Mouse (Mus musculus) frontal cortex, postnatal 10 days (tissue): ENCODE measurements at regions not wholly inside any gene's neighbourhood (a gene's known extent, or its start where the extent isn't known, plus 50 kb on each side); places are given as distances from the start of the nearest gene placed in this dataset.

Source experiments
- DNase-seq, 2 experiments: peaks; one replicate each; pipeline ENCODE4 v3.0.0; 2022; ENCODE audit warnings: low spot score in 2 of 2, mixed read lengths in 1 of 2

- peak in 1 of 2 experiments; percentile 32 for DNase-seq
These were observed 135.6 kb downstream of the Rbm19 start for GRCm38 (mm10) chr5:120251697-120252401.

- DNase-seq, result no peak
These were observed 136.3 kb downstream of the Rbm19 start for GRCm38 (mm10) chr5:120252551-120252950.

GRCm38 (mm10) chr5:120262715-120263273 lies 146.5 kb downstream of the Rbm19 start:
- no peak for DNase-seq

GRCm38 (mm10) chr5:120269416-120269860 lies 153.2 kb downstream of the Rbm19 start:
- no peak for DNase-seq

- DNase-seq, result no peak
These were observed 154.8 kb downstream of the Rbm19 start for GRCm38 (mm10) chr5:120270887-120271616.

- DNase-seq, result no peak
These were observed 155.3 kb upstream of the Lhx5 start for GRCm38 (mm10) chr5:120276229-120276628.

GRCm38 (mm10) chr5:120280321-120280720 lies 151.2 kb upstream of the Lhx5 start:
- DNase-seq, result no peak

GRCm38 (mm10) chr5:120280991-120281602 lies 150.4 kb upstream of the Lhx5 start:
- DNase-seq, result no peak

GRCm38 (mm10) chr5:120281840-120282565 lies 149.5 kb upstream of the Lhx5 start:
- no peak for DNase-seq

GRCm38 (mm10) chr5:120284625-120285024 lies 146.9 kb upstream of the Lhx5 start:
- DNase-seq, result no peak

GRCm38 (mm10) chr5:120285036-120285435 lies 146.5 kb upstream of the Lhx5 start:
- DNase-seq, result no peak

GRCm38 (mm10) chr5:120286787-120287186 lies 144.7 kb upstream of the Lhx5 start:
- DNase-seq, result no peak

GRCm38 (mm10) chr5:120288036-120288684 lies 143.3 kb upstream of the Lhx5 start:
- DNase-seq, result no peak

- DNase-seq, result no peak
These were observed 136.9 kb upstream of the Lhx5 start for GRCm38 (mm10) chr5:120294526-120295078.

- DNase-seq, result no peak
These were observed 134.3 kb upstream of the Lhx5 start for GRCm38 (mm10) chr5:120297190-120297589.

GRCm38 (mm10) chr5:120297665-120298282 lies 133.7 kb upstream of the Lhx5 start:
- no peak for DNase-seq

GRCm38 (mm10) chr5:120301672-120302071 lies 129.8 kb upstream of the Lhx5 start:
- DNase-seq, result no peak

- DNase-seq, result no peak
These were observed 129.2 kb upstream of the Lhx5 start for GRCm38 (mm10) chr5:120302307-120302706.

- no peak for DNase-seq
These were observed 127.2 kb upstream of the Lhx5 start for GRCm38 (mm10) chr5:120304295-120304701.

GRCm38 (mm10) chr5:120312299-120312698 lies 119.2 kb upstream of the Lhx5 start:
- no peak for DNase-seq
